Mouse (Mus musculus) stomach, embryonic 14.5 days (tissue): Measurements from ENCODE around the gene Ank3. TPM values are rescaled to one million over a fixed set of nuclear protein-coding genes. Genes with fewer than 3 reads are reported as not detected.

Experiments used
- ATAC-seq: fragments of 200-750 bp; cut with Nextera tagmentation; 2 replicates; pipeline ENCODE4 v1.8.0; 2017; ENCODE audit warnings: low read depth, moderate TSS enrichment; ENCODE audit not compliant: insufficient number of reproducible peaks, insufficient read depth, low FRiP score
- H3K27ac ChIP-seq: fragments of 300-500 bp; sonication (generic); 2 replicates; pipeline ENCODE4 v1.5.1; 2014; ENCODE audit warnings: mild to moderate bottlenecking, low read length, moderate library complexity, mixed read lengths
- H3K27me3 ChIP-seq: fragments of 300-500 bp; sonication (generic); 2 replicates; pipeline ENCODE4 v1.6.1; 2014; ENCODE audit warnings: low read length, control low read depth, mixed read lengths; ENCODE audit not compliant: control insufficient read depth, insufficient read depth
- H3K36me3 ChIP-seq: fragments of 300-500 bp; sonication (generic); 2 replicates; pipeline ENCODE4 v1.6.1; 2014; ENCODE audit warnings: mild to moderate bottlenecking, control low read depth, low read length, moderate library complexity, mixed read lengths; ENCODE audit not compliant: control insufficient read depth, insufficient read depth
- H3K4me1 ChIP-seq: fragments of 300-500 bp; sonication (generic); 2 replicates; pipeline ENCODE4 v1.6.1; 2014; ENCODE audit warnings: low read length, control low read depth, mixed read lengths; ENCODE audit not compliant: control insufficient read depth, insufficient read depth
- H3K4me2 ChIP-seq: fragments of 300-500 bp; sonication (generic); replicated peaks from 2 replicates; pipeline ENCODE4 v1.6.1; 2014; ENCODE audit warnings: low read depth, low read length, control low read depth
- H3K4me3 ChIP-seq: fragments of 300-500 bp; sonication (generic); 2 replicates; pipeline ENCODE4 v1.5.1; 2014; ENCODE audit warnings: low read depth, low read length, control low read depth
- H3K9ac ChIP-seq: fragments of 300-500 bp; sonication (generic); replicated peaks from 2 replicates; pipeline ENCODE4 v1.6.1; 2014; ENCODE audit warnings: low read depth, mild to moderate bottlenecking, control low read depth, low read length, moderate library complexity, mixed read lengths
- H3K9me3 ChIP-seq: fragments of 300-500 bp; sonication (generic); 2 replicates; pipeline ENCODE4 v1.6.1; 2016; ENCODE audit warnings: low read depth, low read length, control low read depth; ENCODE audit not compliant: control insufficient read depth
- WGBS: fragments of 180-500 bp; shearing (Covaris S2); extraction: QIAGEN DNeasy Blood & Tissue Kit; methylation state at CpG from one replicate; pipeline ENCODE4 v1.1.7; 2014; 5-methylcytosine and 5-hydroxymethylcytosine counted together
- polyA plus RNA-seq: library from polyadenylated mRNA; unstranded; fragments of >200 nt; fragmentation: Nextera tagmentation; extraction: Ambion mirVana; gene quantifications from 2 replicates; pipeline ENCODE4 v1.2.1, GENCODE M21; 2014

The Ank3 gene
- polyA plus RNA-seq, 1 experiment from 2014 or later = 46.1 TPM

DNA sequence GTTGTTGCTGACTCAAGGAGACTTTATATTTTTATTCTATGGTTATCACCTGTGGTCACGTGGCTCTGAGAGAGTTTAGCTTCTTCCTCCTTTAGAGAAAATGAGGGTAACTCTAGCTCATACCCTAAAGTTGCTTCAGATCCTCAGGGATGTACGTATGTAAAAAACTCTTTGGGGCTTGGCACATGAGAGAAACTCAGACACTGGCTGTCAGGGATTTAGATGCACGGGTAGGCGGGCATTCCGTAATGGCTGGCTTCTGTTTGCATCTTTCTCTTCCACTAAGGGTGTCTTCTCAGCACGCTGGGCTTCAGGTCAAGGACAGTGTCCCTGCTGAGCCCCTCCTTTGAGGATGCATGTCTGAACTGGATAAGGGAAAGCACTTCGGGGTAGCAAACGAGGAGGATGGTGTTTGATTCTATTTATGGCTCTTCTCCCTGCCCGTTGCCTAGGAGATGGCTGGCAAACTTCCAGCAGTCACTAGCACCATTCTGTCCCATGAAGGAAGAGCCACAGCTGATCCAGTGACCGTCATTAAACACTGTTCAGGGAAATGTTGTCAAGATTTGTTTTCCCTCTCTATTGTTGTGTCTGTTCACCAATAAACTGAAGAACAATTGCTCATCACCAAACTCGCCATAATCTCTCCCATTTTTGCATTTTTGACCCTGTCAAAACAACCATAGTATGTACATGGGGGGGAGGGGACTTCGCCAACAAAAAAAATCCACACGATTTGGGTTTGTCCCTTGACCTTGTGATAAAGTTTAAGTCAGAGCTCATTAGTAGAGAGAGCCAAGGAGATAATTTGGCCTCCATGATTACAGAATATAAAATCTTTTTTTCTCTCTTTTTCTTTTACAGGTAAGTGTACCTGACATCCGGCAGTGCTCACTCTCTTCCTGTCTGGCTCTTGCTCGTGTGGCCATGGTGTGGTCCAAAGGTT lies 195.9 kb downstream of the Ank3 start:
- H3K4me1 ChIP-seq = peaks cover 10% of the 10 kb centered on the region; the same call in 1 of the 2 replicates
- no peak overlapping the region for H3K4me3 ChIP-seq
- no peaks in the 10 kb centered on the region for H3K27me3 ChIP-seq
- H3K4me2 ChIP-seq = no peak overlapping the region
- no peaks in the 10 kb centered on the region for H3K36me3 ChIP-seq
- H3K9ac ChIP-seq = no peak overlapping the region
- 51% methylated on average over 15 of the region's 15 CpGs for WGBS
- ATAC-seq = no peak
- H3K9me3 ChIP-seq = no peaks in the 10 kb centered on the region
- H3K27ac ChIP-seq = no peak overlapping the region

DNA sequence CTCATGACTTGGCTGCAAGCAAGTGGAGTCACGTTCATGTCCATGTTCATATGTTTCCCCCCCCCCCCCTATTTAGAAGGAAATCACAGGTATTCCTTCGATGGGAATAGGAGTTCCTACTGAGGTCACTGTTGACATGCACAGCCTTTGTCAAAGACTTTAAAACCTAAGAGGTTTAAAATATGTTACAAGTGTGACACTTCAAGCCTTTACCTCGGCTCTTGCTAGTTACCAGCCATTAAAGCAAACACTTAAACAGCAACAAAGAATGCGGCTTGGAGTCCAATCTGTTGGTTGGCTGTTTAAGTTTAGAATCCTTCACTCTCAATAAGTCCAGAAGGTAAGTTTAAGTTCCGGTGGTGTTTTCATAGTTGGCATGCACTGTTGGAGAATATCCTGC lies 196.9 kb downstream of the Ank3 start:
- no peaks in the 10 kb centered on the region for H3K36me3 ChIP-seq
- H3K9ac ChIP-seq = no peak overlapping the region
- H3K4me1 ChIP-seq = peaks cover 10% of the 10 kb centered on the region; the same call in 1 of the 2 replicates
- no peaks in the 10 kb centered on the region for H3K27me3 ChIP-seq
- no peak overlapping the region for H3K4me3 ChIP-seq
- no peaks in the 10 kb centered on the region for H3K9me3 ChIP-seq
- 82% methylated on average over 5 of the region's 5 CpGs for WGBS
- no peak overlapping the region for H3K27ac ChIP-seq
- H3K4me2 ChIP-seq = no peak overlapping the region
- ATAC-seq = no peak

DNA sequence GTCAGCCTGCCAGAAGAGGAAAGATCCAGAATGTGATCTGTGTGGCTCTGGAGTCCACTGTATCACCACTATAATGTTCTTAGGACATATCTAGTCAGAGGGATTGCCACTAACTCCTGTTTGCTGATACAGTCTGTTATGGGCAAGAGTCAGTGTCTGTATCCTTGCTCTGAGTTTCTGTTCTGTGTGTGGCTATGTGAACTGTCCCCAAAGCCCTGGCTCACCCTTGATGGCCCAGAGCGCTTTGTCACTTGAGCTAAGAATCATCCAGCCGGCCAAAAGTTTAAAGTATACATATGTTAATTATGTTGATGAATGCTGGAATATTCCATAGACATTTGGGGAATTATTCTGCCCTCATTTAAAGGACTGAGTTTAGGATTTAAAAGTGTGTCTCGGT lies 202.9 kb downstream of the Ank3 start:
- Histone ChIP-seq H3K27ac (no peak overlapping the region), H3K4me3 (no peak overlapping the region), H3K36me3 (no peaks in the 10 kb centered on the region), H3K9me3 (no peaks in the 10 kb centered on the region), H3K4me1 (no peaks in the 10 kb centered on the region), H3K27me3 (no peaks in the 10 kb centered on the region), H3K9ac (no peak overlapping the region), H3K4me2 (no peak overlapping the region)
- 88% methylated on average over 3 of the region's 3 CpGs for WGBS
- ATAC-seq = no peak

DNA sequence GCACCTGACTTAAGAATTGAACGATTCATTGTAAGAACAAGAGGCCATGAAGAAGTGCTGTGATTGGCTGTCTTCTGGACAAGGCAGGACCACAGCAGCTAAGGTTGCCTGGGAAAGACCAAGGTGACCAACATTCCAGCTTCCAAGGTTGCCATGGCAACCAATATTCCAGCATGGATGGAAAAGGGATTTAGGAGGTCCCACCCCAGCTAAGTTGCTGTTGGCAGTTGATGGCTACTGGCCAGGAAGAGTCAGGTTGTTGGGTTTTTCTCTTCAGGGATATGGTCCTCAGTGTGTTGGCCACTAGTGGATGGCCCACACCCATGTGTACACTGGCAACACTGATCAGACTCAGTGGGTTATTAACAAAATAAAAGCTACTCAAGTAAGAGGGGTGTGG lies 204.1 kb downstream of the Ank3 start:
- no peak overlapping the region for H3K4me3 ChIP-seq
- WGBS = 81% methylated on average over 1 of the region's 1 CpGs
- no peaks in the 10 kb centered on the region for H3K27me3 ChIP-seq
- no peak overlapping the region for H3K27ac ChIP-seq
- H3K9me3 ChIP-seq = no peaks in the 10 kb centered on the region
- no peaks in the 10 kb centered on the region for H3K4me1 ChIP-seq
- H3K4me2 ChIP-seq = no peak overlapping the region
- H3K36me3 ChIP-seq = no peaks in the 10 kb centered on the region
- no peak overlapping the region for H3K9ac ChIP-seq
- ATAC-seq = no peak

DNA sequence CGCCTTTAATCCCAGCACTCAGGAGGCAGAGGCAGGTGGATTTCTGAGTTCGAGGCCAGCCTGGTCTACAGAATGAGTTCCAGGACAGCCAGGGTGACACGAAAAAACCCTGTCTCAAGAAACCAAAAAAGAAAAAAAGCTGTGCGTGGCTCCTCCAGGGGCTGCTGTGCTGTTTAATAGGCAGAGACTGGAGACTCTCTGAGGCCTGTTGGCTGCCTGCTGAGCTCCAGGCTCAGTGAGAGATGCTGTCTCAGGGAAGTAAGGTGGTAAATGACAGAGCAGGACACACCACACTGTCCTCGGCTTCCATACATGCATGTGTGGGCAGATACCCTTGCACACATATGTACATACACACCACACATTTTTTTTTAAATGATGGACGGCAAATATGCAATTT lies 206.0 kb downstream of the Ank3 start:
- no peak for ATAC-seq
- Histone ChIP-seq H3K4me3 (no peak overlapping the region), H3K27me3 (no peaks in the 10 kb centered on the region), H3K27ac (no peak overlapping the region), H3K36me3 (no peaks in the 10 kb centered on the region), H3K9me3 (no peaks in the 10 kb centered on the region), H3K9ac (no peak overlapping the region), H3K4me2 (no peak overlapping the region), H3K4me1 (no peaks in the 10 kb centered on the region)
- 80% methylated on average over 6 of the region's 6 CpGs for WGBS

DNA sequence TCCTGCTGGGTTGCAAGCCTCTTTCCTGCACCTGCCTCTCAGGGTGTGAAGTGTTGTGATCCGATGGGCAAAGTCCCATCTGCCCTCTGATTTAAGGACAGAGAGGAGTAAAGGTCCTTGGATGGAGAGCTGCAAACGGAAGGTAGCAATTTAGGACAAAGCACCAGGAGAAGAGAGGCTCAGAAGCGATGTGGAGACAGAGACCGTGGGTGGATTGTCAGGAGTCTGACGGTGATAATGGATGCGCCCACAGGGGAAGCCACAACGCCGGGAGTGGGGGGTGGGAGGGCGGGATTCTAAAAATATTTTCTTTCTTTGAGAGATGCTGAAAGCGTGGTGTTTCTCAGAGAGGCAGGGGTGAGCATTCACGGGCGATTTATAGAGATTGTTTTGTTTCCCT lies 206.6 kb downstream of the Ank3 start:
- no peaks in the 10 kb centered on the region for H3K27me3 ChIP-seq
- WGBS = 29% methylated on average over 12 of the region's 12 CpGs

DNA sequence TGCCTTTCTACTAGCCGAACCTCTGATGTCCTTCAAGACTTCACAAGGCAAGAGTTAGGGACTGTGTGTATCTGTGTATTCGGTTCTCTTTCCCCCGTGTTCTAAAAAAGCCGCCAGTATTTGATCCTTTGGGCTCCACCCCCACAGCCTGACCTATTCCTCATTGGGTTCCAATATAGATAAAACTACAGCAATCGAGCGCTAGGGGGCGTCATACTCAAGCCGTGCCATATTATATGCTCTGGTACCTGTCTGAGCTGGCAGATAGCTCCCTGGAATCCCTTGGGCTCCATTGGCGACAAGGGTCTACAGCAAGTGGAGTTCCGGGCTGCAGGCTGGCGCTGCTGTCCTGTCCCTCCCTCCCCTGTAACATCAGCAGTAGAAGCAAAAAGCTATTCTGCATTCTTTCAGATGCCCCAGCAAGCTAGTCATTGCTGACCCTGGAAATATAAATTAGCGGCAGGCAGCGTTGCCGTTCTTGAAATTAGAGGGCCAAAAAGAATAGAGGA lies 209.1 kb downstream of the Ank3 start:
- 69% methylated on average over 14 of the region's 14 CpGs for WGBS
- Histone ChIP-seq H3K36me3 (no peaks in the 10 kb centered on the region), H3K4me2 (no peak overlapping the region), H3K4me3 (no peak overlapping the region), H3K27ac (no peak overlapping the region), H3K27me3 (no peaks in the 10 kb centered on the region), H3K4me1 (peaks cover 4% of the 10 kb centered on the region), H3K9me3 (no peaks in the 10 kb centered on the region), H3K9ac (no peak overlapping the region)
- no peak for ATAC-seq

More for the DNA sequence above, 206.6 kb downstream of the Ank3 start:
- Histone ChIP-seq H3K9me3 (no peaks in the 10 kb centered on the region), H3K9ac (no peak overlapping the region), H3K4me3 (no peak overlapping the region), H3K4me1 (no peaks in the 10 kb centered on the region), H3K27ac (no peak overlapping the region), H3K36me3 (no peaks in the 10 kb centered on the region), H3K4me2 (no peak overlapping the region)
- ATAC-seq = no peak

DNA sequence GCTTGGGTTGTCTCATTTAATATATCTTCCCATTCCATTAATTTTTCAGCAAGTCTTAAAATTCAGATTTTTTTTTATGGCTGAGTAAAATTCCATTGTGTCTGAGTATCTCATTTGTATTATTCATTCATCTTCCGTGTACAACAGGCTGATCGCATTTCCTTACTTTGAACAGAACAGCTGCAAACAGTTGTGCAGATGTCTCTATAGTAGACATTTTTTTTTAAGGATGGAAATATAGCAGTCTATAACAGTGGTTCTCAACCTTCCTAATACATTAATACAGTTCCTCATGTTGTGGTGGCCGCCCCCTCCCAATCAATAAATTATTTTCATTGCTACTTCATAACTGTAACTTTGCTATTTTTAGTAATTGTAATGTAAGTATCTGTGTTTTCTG lies 212.7 kb downstream of the Ank3 start:
- WGBS = 42% methylated on average over 3 of the region's 3 CpGs
- Histone ChIP-seq H3K4me1 (peaks cover 4% of the 10 kb centered on the region), H3K4me3 (no peak overlapping the region), H3K9me3 (no peaks in the 10 kb centered on the region), H3K27me3 (no peaks in the 10 kb centered on the region), H3K36me3 (no peaks in the 10 kb centered on the region), H3K27ac (peak overlapping the region; percentile 72; the same call in 1 of the 2 replicates), H3K4me2 (no peak overlapping the region), H3K9ac (no peak overlapping the region)
- peak; percentile 56; the same call in 1 of the 2 replicates for ATAC-seq
